Mouse (Mus musculus): ENCODE results near the gene Igfbp7. TPM values are rescaled to one million over a fixed set of nuclear protein-coding genes. Genes with fewer than 3 reads are reported as not detected.
"Not testable (repeated sequence)": the region's sequence is repeated elsewhere in the genome, so short reads cannot be mapped to it uniquely, and the experiment has no call there.

The Igfbp7 gene
- total RNA-seq, 2 experiments from 2014 or later: 22.4 to 26.5 TPM

GRCm38 (mm10) chr5:77430471-77430870 lies 22.6 kb upstream of the Igfbp7 start:
- Histone ChIP-seq H3K27ac (no peak overlapping the region), H3K4me3 (no peak overlapping the region)
- no peak for TF ChIP-seq CTCF (conservative IDR thresholded peaks at IDR 0.05)
- DNase-seq (ENCODE audit: low spot score in 2 of 2): no peak

GRCm38 (mm10) chr5:77430049-77430448 lies 22.2 kb upstream of the Igfbp7 start:
- H3K4me3 ChIP-seq: no peak overlapping the region
- no peak for TF ChIP-seq CTCF (conservative IDR thresholded peaks at IDR 0.05)
- H3K27ac ChIP-seq: no peak overlapping the region

GRCm38 (mm10) chr5:77428526-77428925 lies 20.7 kb upstream of the Igfbp7 start:
- no peak for TF ChIP-seq CTCF (conservative IDR thresholded peaks at IDR 0.05)
- Histone ChIP-seq H3K4me3 (no peak overlapping the region), H3K27ac (no peak overlapping the region)
- DNase-seq (ENCODE audit: low spot score in 2 of 2): no peak

More at GRCm38 (mm10) chr5:77430049-77430448, 22.2 kb upstream of the Igfbp7 start:
- no peak for DNase-seq (ENCODE audit: low spot score in 2 of 2)

- H3K27ac ChIP-seq: no peak overlapping the region
- H3K4me3 ChIP-seq: no peak overlapping the region
- DNase-seq (ENCODE audit: low spot score in 2 of 2): no peak
- TF ChIP-seq CTCF (conservative IDR thresholded peaks at IDR 0.05): no peak
Measured at GRCm38 (mm10) chr5:77427986-77428385, 20.1 kb upstream of the Igfbp7 start.

- no peak for DNase-seq (ENCODE audit: low spot score in 2 of 2)
- Histone ChIP-seq H3K27ac (no peak overlapping the region), H3K4me3 (no peak overlapping the region)
- no peak for TF ChIP-seq CTCF (conservative IDR thresholded peaks at IDR 0.05)
Measured at GRCm38 (mm10) chr5:77425721-77426500, 18.1 kb upstream of the Igfbp7 start.

GRCm38 (mm10) chr5:77419537-77419936 lies 11.7 kb upstream of the Igfbp7 start:
- DNase-seq (ENCODE audit: low spot score in 2 of 2); H3K4me3 ChIP-seq; H3K27ac ChIP-seq: not testable (repeated sequence)

- TF ChIP-seq CTCF (conservative IDR thresholded peaks at IDR 0.05): no peak
- DNase-seq (ENCODE audit: low spot score in 2 of 2): no peak
- no peak overlapping the region for H3K27ac ChIP-seq
- H3K4me3 ChIP-seq: no peak overlapping the region
Measured at GRCm38 (mm10) chr5:77416058-77416457, 8.2 kb upstream of the Igfbp7 start.

- Histone ChIP-seq H3K27ac (no peak overlapping the region), H3K4me3 (no peak overlapping the region)
- TF ChIP-seq CTCF (conservative IDR thresholded peaks at IDR 0.05): no peak
- DNase-seq (ENCODE audit: low spot score in 2 of 2): no peak
Measured at GRCm38 (mm10) chr5:77408530-77408929, 689 bp upstream of the Igfbp7 start.

- H3K27ac ChIP-seq: peak overlapping the region; percentile 71; the same call in 1 of the 2 replicates
- peak overlapping the region; percentile 17 for H3K4me3 ChIP-seq
- DNase-seq (ENCODE audit: low spot score in 2 of 2): no peak
- no peak for TF ChIP-seq CTCF (conservative IDR thresholded peaks at IDR 0.05)
Measured at GRCm38 (mm10) chr5:77406371-77406871, 1.4 kb downstream of the Igfbp7 start.

GRCm38 (mm10) chr5:77405455-77406057 lies 2.3 kb downstream of the Igfbp7 start:
- DNase-seq (ENCODE audit: low spot score in 2 of 2): no peak
- no peak for TF ChIP-seq CTCF (conservative IDR thresholded peaks at IDR 0.05)
- Histone ChIP-seq H3K27ac (no peak overlapping the region), H3K4me3 (no peak overlapping the region)

GRCm38 (mm10) chr5:77404941-77405340 lies 2.9 kb downstream of the Igfbp7 start:
- Histone ChIP-seq H3K27ac (no peak overlapping the region), H3K4me3 (no peak overlapping the region)
- no peak for DNase-seq (ENCODE audit: low spot score in 2 of 2)
- no peak for TF ChIP-seq CTCF (conservative IDR thresholded peaks at IDR 0.05)

GRCm38 (mm10) chr5:77402901-77403300 lies 4.9 kb downstream of the Igfbp7 start:
- DNase-seq (ENCODE audit: low spot score in 2 of 2): no peak
- no peak overlapping the region for H3K4me3 ChIP-seq
- no peak overlapping the region for H3K27ac ChIP-seq
- TF ChIP-seq CTCF (conservative IDR thresholded peaks at IDR 0.05): no peak

- no peak for DNase-seq (ENCODE audit: low spot score in 2 of 2)
- TF ChIP-seq CTCF (conservative IDR thresholded peaks at IDR 0.05): no peak
Measured at GRCm38 (mm10) chr5:77402137-77402536, 5.7 kb downstream of the Igfbp7 start.

GRCm38 (mm10) chr5:77400823-77401222 lies 7.0 kb downstream of the Igfbp7 start:
- H3K4me3 ChIP-seq: no peak overlapping the region
- DNase-seq (ENCODE audit: low spot score in 2 of 2): no peak
- no peak for TF ChIP-seq CTCF (conservative IDR thresholded peaks at IDR 0.05)

More at GRCm38 (mm10) chr5:77402137-77402536, 5.7 kb downstream of the Igfbp7 start:
- H3K4me3 ChIP-seq: no peak overlapping the region
- no peak overlapping the region for H3K27ac ChIP-seq

More at GRCm38 (mm10) chr5:77400823-77401222, 7.0 kb downstream of the Igfbp7 start:
- H3K27ac ChIP-seq: no peak overlapping the region
